Mouse (Mus musculus) spleen, adult 2 months (tissue): ENCODE results near the gene Dusp12.

Experiments used
- CTCF ChIP-seq: fragments of 200-500 bp; IDR thresholded peaks from 2 replicates; pipeline ENCODE4 v1.5.1; 2011; ENCODE audit warnings: mild to moderate bottlenecking, inconsistent platforms; ENCODE audit not compliant: insufficient read depth, insufficient read length, insufficient replicate concordance; ENCODE audit errors: extremely low read depth
- POLR2A ChIP-seq: fragments of 200-500 bp; IDR thresholded peaks from 2 replicates; pipeline ENCODE4 v1.6.1; 2011; ENCODE audit warnings: low read depth, low read length, inconsistent platforms

GRCm38 (mm10) chr1:170933386-170933920, 48.1 kb upstream of the Dusp12 start:
- no peak for TF ChIP-seq CTCF
- no peak for TF ChIP-seq POLR2A
